Mouse (Mus musculus) frontal cortex, postnatal 25 days (tissue): ENCODE data around the gene Samt4.
"Not testable (repeated sequence)": the region's sequence is repeated elsewhere in the genome, so short reads cannot be mapped to it uniquely, and the experiment has no call there.

Source experiments
- DNase-seq, 2 experiments: peaks; one replicate each; pipeline ENCODE4 v3.0.0; 2022; ENCODE audit warnings: low spot score in 2 of 2

Samt4 gene

GRCm38 (mm10) chrX:154481702-154482101 lies at the start of gene Samt4:
Gene Samt4 (plus strand): TSS chrX:154482002.
- DNase-seq, result no peak

- not testable (repeated sequence) for DNase-seq
Observed at GRCm38 (mm10) chrX:154443696-154444095, 38.1 kb upstream of the Samt4 start.

DNA sequence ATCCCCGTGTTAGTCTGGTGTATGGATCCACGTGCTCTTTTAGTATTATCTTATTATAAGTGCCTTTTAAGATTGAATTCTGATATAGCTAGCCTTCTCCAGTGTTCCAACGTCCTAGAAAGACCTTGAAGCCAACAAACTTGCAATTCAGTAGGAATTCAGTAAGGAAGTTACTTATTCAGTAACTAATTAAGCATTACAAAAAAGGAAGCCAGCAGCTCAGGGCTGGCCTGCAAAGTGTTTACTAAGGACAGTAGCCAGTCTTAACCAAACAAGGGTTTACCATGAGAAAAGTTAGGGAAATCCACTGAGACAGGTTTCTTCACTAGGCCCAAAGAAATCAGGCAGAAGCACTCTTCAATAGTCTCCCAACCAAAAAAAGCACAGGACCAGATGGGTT lies 13.4 kb upstream of the Samt4 start:
- DNase-seq, result not testable (repeated sequence)
